Mouse (Mus musculus): ENCODE measurements around the gene Macrod2.

Macrod2 gene

GRCm38 (mm10) chr2:140912179-140912578, 517.1 kb downstream of the Macrod2 start:
- no peak for DNase-seq (ENCODE audit: low spot score)

GRCm38 (mm10) chr2:140912931-140913330, 517.8 kb downstream of the Macrod2 start:
- DNase-seq (ENCODE audit: low spot score) = no peak

GRCm38 (mm10) chr2:140913679-140914412, 518.7 kb downstream of the Macrod2 start:
- no peak for DNase-seq (ENCODE audit: low spot score)

- DNase-seq (ENCODE audit: low spot score) = no peak
Observed at GRCm38 (mm10) chr2:140926922-140927321, 531.8 kb downstream of the Macrod2 start.

GRCm38 (mm10) chr2:140934483-140934882, 539.4 kb downstream of the Macrod2 start:
- DNase-seq (ENCODE audit: low spot score) = no peak

- DNase-seq (ENCODE audit: low spot score) = no peak
Observed at GRCm38 (mm10) chr2:140949461-140949860, 554.4 kb downstream of the Macrod2 start.

- no peak for DNase-seq (ENCODE audit: low spot score)
Observed at GRCm38 (mm10) chr2:140959246-140959645, 564.1 kb downstream of the Macrod2 start.

- DNase-seq (ENCODE audit: low spot score) = no peak
Observed at GRCm38 (mm10) chr2:140970181-140970580, 575.1 kb downstream of the Macrod2 start.

GRCm38 (mm10) chr2:140971845-140972244, 576.7 kb downstream of the Macrod2 start:
- DNase-seq (ENCODE audit: low spot score) = no peak

- DNase-seq (ENCODE audit: low spot score) = no peak
Observed at GRCm38 (mm10) chr2:140985670-140986372, 590.7 kb downstream of the Macrod2 start.

- no peak for DNase-seq (ENCODE audit: low spot score)
Observed at GRCm38 (mm10) chr2:141003846-141004245, 608.7 kb downstream of the Macrod2 start.

GRCm38 (mm10) chr2:141004326-141004725, 609.2 kb downstream of the Macrod2 start:
- no peak for DNase-seq (ENCODE audit: low spot score)

GRCm38 (mm10) chr2:141005616-141006015, 610.5 kb downstream of the Macrod2 start:
- no peak for DNase-seq (ENCODE audit: low spot score)

- no peak for DNase-seq (ENCODE audit: low spot score)
Observed at GRCm38 (mm10) chr2:141007725-141008124, 612.6 kb downstream of the Macrod2 start.

- no peak for DNase-seq (ENCODE audit: low spot score)
Observed at GRCm38 (mm10) chr2:141008458-141008857, 613.3 kb downstream of the Macrod2 start.

GRCm38 (mm10) chr2:141013443-141014165, 618.5 kb downstream of the Macrod2 start:
- no peak for DNase-seq (ENCODE audit: low spot score)

- DNase-seq (ENCODE audit: low spot score) = no peak
Observed at GRCm38 (mm10) chr2:141022971-141023370, 627.9 kb downstream of the Macrod2 start.

- DNase-seq (ENCODE audit: low spot score) = no peak
Observed at GRCm38 (mm10) chr2:141023916-141024315, 628.8 kb downstream of the Macrod2 start.

- DNase-seq (ENCODE audit: low spot score) = no peak
Observed at GRCm38 (mm10) chr2:141024316-141025043, 629.4 kb downstream of the Macrod2 start.

GRCm38 (mm10) chr2:141056685-141057454, 661.8 kb downstream of the Macrod2 start:
- no peak for DNase-seq (ENCODE audit: low spot score)

- no peak for DNase-seq (ENCODE audit: low spot score)
Observed at GRCm38 (mm10) chr2:141057455-141057833, 662.3 kb downstream of the Macrod2 start.
